Mouse (Mus musculus): ENCODE measurements around the gene Rps21.

DNA sequence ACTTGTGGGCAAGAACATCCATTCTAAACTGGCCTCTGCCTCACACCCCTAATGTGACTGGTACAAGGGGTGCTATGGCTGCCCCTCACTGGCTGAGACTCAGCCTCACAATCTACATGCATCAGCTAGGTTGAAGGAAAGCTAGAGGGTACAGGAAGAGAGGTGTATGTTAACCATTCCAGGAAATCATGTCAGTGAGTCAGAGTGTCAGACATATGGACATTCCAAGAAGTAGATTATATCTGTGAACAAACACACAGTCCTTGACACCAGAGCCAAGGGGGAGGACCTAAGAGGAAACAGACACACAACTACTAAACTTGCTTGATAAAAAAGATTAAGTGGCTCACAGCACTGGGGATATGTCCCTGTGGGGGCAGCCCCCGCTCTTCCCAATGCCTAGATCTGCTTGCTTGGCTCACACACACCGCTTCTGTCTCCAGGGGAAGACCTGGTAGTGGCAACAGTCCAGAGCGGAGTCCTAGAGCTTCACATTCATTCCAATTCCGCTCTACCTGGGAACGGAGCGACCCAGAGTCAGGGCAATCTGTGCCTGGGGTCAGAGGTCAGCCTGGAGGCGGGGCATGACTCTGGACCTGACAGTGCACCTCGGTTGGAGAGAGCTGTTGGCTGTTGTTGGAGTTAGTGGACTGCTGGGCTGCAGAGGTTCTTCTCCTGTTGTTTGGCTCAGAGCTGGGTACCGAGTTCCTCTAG is 8.1 kb upstream of the Rps21 start:
- TF ChIP-seq CTCF (IDR thresholded peaks at IDR 0.05; ENCODE audit: extremely low read depth, insufficient read depth, low read length) (no peak), POLR2A (IDR thresholded peaks at IDR 0.05; ENCODE audit: extremely low read depth, insufficient read depth, low read length) (no peak)
